Mouse (Mus musculus): ENCODE data around the gene Arhgap40.

DNA sequence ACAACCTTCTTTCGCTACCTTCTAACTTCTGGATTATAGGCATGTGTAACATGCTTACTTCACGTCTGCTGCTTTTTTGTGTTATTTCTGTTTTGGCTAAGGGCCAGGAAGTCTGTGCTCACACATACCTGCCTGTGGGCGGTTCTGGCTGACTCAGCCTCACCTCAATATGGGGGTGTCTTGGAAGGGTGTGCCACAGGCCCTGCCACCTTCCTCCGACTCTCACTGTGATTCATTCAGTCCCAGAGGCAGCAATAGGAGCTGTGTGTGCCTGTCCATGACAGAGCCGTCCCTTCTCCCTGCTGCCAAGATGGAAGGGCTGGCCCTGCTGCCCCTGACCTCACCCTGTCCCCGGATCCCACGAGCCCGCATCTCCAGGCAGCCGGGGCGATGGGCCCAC, at the start of gene Arhgap40:
- TF ChIP-seq CTCF (IDR thresholded peaks at IDR 0.05; ENCODE audit: extremely low read depth, insufficient read length, insufficient replicate concordance, low read depth, low read length) (no peak), POLR2A (IDR thresholded peaks at IDR 0.05; ENCODE audit: low read depth, low read length) (no peak)

Measured in small intestine, adult 2 months (tissue).